Mouse (Mus musculus): ENCODE measurements around the gene Ncmap. TPM values are rescaled to one million over a fixed set of nuclear protein-coding genes. Genes with fewer than 3 reads are reported as not detected.
A peak's percentile ranks its signal among the peaks of the same experiment; 100 is the strongest.

Gene Ncmap
- polyA plus RNA-seq, 1 experiment from 2014 or later = 0.12 TPM

DNA sequence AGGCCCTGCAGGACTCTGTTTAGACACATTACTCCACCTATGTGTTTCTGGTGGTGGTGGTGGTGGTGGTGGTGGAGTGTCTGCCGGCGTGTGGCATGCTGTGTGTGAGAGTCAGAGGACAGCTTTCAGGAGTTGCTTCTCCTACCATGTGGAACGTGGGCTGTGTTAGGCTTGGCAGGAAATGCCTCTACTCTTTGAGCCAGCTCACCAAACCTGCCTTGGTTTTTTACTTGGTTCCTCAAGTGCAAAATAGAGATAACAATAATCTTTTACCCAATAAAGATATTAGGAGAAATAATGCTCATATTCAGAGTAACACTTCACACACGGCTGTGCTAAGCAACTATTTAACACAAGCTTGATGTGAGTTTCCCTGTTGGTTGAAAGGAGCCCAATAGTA lies 31.4 kb upstream of the Ncmap start:
- 46% methylated on average over 4 of the region's 4 CpGs for WGBS (ENCODE audit: insufficient replicate concordance)
- Histone ChIP-seq H3K27ac (replicated peaks) (no peak overlapping the region), H3K9me3 (replicated peaks) (no peaks in the 10 kb centered on the region), H3K4me3 (replicated peaks) (no peak overlapping the region), H3K4me1 (replicated peaks) (peaks cover 41% of the 10 kb centered on the region), H3K9ac (no peak overlapping the region), H3K4me2 (no peak overlapping the region), H3K36me3 (replicated peaks) (no peaks in the 10 kb centered on the region), H3K27me3 (no peaks in the 10 kb centered on the region)
- ATAC-seq (ENCODE audit: insufficient read depth) = no peak

DNA sequence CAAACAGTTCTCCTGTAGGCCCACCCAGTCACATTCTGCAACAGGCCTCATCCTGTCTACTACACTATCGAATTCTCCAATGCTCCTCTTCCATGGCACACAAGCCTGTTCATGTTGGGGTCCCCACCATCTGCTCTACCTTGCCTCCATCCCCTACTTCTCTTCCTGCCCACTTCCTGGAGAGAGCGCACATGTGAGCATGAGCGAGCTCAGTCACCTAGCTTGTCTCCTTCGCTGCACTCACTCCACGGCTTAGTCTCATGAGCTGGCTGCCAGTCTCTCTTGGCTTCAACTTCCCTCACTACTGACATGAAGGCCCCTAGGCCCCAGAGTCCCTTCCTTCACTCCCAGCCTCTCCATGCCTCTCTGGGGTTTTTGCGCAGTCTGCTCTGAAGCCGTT lies 28.6 kb upstream of the Ncmap start:
- ATAC-seq (ENCODE audit: insufficient read depth) = no peak
- Histone ChIP-seq H3K4me2 (no peak overlapping the region), H3K4me3 (replicated peaks) (no peak overlapping the region), H3K9ac (no peak overlapping the region), H3K36me3 (replicated peaks) (no peaks in the 10 kb centered on the region), H3K9me3 (replicated peaks) (no peaks in the 10 kb centered on the region), H3K4me1 (replicated peaks) (peaks cover 22% of the 10 kb centered on the region), H3K27me3 (no peaks in the 10 kb centered on the region), H3K27ac (replicated peaks) (no peak overlapping the region)
- 74% methylated on average over 7 of the region's 7 CpGs for WGBS (ENCODE audit: insufficient replicate concordance)

DNA sequence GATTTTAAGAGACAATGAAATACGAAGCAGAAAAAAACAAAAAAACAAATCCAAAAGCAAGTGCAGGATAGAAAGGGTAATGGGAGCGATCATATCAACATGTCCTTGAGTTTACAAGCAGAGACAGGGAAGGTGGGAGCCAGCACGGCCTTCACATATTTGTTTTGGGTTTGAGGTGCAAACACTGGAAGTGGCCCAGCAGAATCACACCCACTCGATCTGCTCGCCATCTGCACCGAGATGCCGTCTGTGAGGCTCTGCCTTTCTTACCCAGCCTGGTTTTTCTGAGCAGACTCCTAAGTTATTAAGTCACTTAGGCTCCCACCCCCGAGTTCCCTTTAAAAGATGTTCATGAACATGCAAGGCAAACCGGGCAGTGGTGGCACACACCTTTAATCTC lies 27.6 kb upstream of the Ncmap start:
- no peak for ATAC-seq (ENCODE audit: insufficient read depth)
- no peaks in the 10 kb centered on the region for H3K9me3 ChIP-seq (replicated peaks)
- H3K4me1 ChIP-seq (replicated peaks) = peaks cover 20% of the 10 kb centered on the region
- no peaks in the 10 kb centered on the region for H3K36me3 ChIP-seq (replicated peaks)
- H3K4me3 ChIP-seq (replicated peaks) = no peak overlapping the region
- H3K27ac ChIP-seq (replicated peaks) = no peak overlapping the region
- no peak overlapping the region for H3K4me2 ChIP-seq
- H3K9ac ChIP-seq = no peak overlapping the region
- 72% methylated on average over 9 of the region's 9 CpGs for WGBS (ENCODE audit: insufficient replicate concordance)
- H3K27me3 ChIP-seq = no peaks in the 10 kb centered on the region

DNA sequence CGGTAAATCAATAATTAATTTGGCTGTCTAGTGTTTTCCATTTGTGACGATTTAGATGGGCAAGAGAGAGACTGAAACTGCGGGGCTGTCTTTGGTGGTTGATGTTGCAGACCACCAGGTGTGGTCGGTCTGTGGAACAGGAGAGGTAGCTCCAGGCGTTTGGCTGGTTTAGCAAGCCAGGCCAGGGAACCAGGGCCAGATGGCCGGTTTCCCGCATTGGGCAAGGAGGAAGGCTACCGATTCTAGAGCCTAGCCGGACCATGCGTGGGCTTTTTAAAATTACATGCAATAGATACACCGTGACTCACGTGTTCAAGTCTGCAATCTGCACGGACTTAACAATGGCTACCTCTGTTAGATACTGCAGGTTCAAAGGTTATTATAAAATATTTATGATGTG lies 22.9 kb upstream of the Ncmap start:
- 86% methylated on average over 13 of the region's 13 CpGs for WGBS (ENCODE audit: insufficient replicate concordance)
- H3K27me3 ChIP-seq = no peaks in the 10 kb centered on the region
- no peak overlapping the region for H3K4me3 ChIP-seq (replicated peaks)
- no peak overlapping the region for H3K9ac ChIP-seq
- no peak overlapping the region for H3K27ac ChIP-seq (replicated peaks)
- H3K36me3 ChIP-seq (replicated peaks) = 0 out of 2 replicates have a peak, but pooled peaks cover 3% of the 10 kb centered on the region
- H3K4me1 ChIP-seq (replicated peaks) = 0 out of 2 replicates have a peak, but pooled peaks cover 6% of the 10 kb centered on the region
- no peaks in the 10 kb centered on the region for H3K9me3 ChIP-seq (replicated peaks)
- no peak overlapping the region for H3K4me2 ChIP-seq
- ATAC-seq (ENCODE audit: insufficient read depth) = no peak

DNA sequence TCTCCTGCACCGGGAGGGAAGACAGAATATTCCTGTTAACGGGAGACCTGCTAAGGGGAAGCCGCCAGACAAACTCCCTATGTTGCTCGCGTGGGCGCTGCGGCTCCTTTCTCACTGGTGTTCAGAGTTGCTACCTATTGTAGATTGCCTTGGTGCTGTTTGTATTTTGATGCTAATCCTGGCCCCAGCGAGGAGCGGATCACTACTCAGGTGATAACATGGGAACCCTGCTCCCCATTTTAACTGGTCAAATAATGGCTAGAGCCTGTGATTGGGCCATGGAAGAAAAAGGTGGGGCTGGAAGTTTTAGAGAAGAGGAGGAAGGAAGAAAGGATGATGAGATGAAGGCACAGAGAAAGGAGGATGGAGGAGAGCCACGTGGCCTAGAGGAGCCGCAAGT lies 22.4 kb upstream of the Ncmap start:
- WGBS (ENCODE audit: insufficient replicate concordance) = 86% methylated on average over 11 of the region's 11 CpGs
- Histone ChIP-seq H3K4me3 (replicated peaks) (no peak overlapping the region), H3K4me2 (no peak overlapping the region), H3K4me1 (replicated peaks) (0 out of 2 replicates have a peak, but pooled peaks cover 9% of the 10 kb centered on the region), H3K36me3 (replicated peaks) (0 out of 2 replicates have a peak, but pooled peaks cover 3% of the 10 kb centered on the region), H3K9ac (no peak overlapping the region), H3K9me3 (replicated peaks) (no peaks in the 10 kb centered on the region), H3K27me3 (no peaks in the 10 kb centered on the region), H3K27ac (replicated peaks) (no peak overlapping the region)
- no peak for ATAC-seq (ENCODE audit: insufficient read depth)

DNA sequence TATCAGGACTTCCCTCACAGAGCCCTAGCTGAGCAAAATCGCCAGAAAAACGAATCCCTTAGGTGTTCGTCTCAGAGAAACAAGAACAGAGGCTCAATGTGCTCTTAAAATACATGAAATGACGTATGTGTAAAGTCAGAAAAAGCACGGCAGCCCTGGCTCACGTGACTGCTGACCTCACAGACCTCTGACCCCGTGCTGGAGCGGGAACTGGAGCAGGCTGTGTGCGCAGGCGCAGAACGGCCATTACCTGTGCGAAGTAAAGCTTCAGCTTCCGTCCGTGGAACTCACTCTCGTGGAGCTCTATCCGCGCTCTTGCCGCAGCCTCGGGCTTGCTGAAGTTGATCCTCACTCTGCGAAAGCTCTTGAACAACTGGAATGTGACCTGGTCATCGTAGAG lies 22.0 kb upstream of the Ncmap start:
- Histone ChIP-seq H3K27ac (replicated peaks) (no peak overlapping the region), H3K4me3 (replicated peaks) (no peak overlapping the region), H3K27me3 (no peaks in the 10 kb centered on the region), H3K9me3 (replicated peaks) (no peaks in the 10 kb centered on the region), H3K36me3 (replicated peaks) (0 out of 2 replicates have a peak, but pooled peaks cover 3% of the 10 kb centered on the region), H3K4me1 (replicated peaks) (0 out of 2 replicates have a peak, but pooled peaks cover 12% of the 10 kb centered on the region), H3K4me2 (no peak overlapping the region), H3K9ac (no peak overlapping the region)
- no peak for ATAC-seq (ENCODE audit: insufficient read depth)
- WGBS (ENCODE audit: insufficient replicate concordance) = 82% methylated on average over 21 of the region's 21 CpGs

DNA sequence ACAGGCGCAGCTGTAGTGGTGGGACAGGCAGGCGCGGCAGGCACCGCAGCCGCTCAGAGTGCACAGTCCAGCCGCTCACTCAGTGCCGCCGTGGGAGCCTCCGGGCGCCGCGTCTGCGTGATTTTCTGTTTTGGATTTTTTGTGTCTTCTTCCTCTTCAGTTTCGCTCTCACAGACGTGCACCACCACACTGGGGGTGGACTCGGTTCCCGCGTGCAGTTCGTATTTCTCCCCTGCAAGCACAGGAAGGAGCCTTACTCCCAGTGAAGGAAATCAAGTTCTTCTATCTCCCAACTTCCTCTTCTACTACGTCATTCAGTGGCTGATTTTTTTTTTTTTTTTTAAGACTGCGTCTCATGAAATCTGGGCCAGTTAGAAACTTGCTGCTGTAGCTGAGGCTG lies 18.3 kb upstream of the Ncmap start:
- WGBS (ENCODE audit: insufficient replicate concordance) = 48% methylated on average over 21 of the region's 21 CpGs
- no peak for ATAC-seq (ENCODE audit: insufficient read depth)
- Histone ChIP-seq H3K27me3 (no peaks in the 10 kb centered on the region), H3K4me1 (replicated peaks) (0 out of 2 replicates have a peak, but pooled peaks cover 12% of the 10 kb centered on the region), H3K4me2 (peak overlapping the region; percentile 25), H3K36me3 (replicated peaks) (0 out of 2 replicates have a peak, but pooled peaks cover 3% of the 10 kb centered on the region), H3K4me3 (replicated peaks) (0 out of 2 replicates have a peak overlapping the region, but pooled peaks have one; percentile 16), H3K9me3 (replicated peaks) (no peaks in the 10 kb centered on the region), H3K9ac (no peak overlapping the region), H3K27ac (replicated peaks) (no peak overlapping the region)

DNA sequence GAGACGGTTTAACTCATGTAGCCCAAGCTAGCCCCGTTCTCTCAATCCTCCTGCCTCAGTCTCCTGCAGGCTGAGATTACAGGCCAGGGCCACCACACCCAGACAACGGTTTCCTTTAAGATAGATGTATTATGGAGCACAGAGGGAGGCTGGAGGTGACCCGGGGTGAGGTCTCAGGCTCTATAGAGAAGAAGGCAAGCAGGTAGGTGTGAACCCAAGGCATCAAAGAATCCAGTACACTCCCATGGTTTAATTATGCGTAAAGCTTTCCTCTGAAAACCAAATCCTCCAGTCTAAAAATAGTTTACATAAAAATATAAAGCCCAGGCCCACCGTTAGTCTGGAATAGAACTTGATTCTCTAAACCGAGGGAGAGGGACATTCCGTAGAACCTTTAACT lies 15.5 kb upstream of the Ncmap start:
- Histone ChIP-seq H3K9me3 (replicated peaks) (no peaks in the 10 kb centered on the region), H3K4me3 (replicated peaks) (no peak overlapping the region), H3K4me2 (no peak overlapping the region), H3K9ac (no peak overlapping the region), H3K27me3 (no peaks in the 10 kb centered on the region), H3K36me3 (replicated peaks) (no peaks in the 10 kb centered on the region), H3K27ac (replicated peaks) (no peak overlapping the region), H3K4me1 (replicated peaks) (0 out of 2 replicates have a peak, but pooled peaks cover 12% of the 10 kb centered on the region)
- 61% methylated on average over 8 of the region's 8 CpGs for WGBS (ENCODE audit: insufficient replicate concordance)
- no peak for ATAC-seq (ENCODE audit: insufficient read depth)

DNA sequence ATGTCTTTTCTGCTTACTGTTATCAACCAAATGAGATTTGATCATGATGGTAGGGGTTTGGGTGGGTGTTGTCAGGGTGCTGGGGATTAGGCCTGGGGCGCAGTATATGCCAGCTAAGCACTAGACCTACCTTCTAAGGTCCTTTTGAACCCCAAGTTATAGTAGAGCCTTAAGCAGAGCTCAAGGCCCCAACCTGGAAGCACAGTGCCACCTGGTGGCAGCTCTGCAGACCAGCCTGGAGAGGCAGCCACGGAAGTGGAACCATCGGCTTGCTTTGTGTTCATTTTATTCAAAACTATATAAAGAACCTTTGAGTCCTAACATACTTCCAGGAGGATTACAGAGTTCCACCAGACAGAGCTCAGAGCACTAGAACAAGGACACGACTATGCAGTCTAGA lies 13.6 kb upstream of the Ncmap start:
- no peak for ATAC-seq (ENCODE audit: insufficient read depth)
- Histone ChIP-seq H3K4me2 (no peak overlapping the region), H3K9me3 (replicated peaks) (no peaks in the 10 kb centered on the region), H3K27ac (replicated peaks) (no peak overlapping the region), H3K27me3 (no peaks in the 10 kb centered on the region), H3K36me3 (replicated peaks) (no peaks in the 10 kb centered on the region), H3K4me1 (replicated peaks) (peaks cover 7% of the 10 kb centered on the region), H3K4me3 (replicated peaks) (no peak overlapping the region), H3K9ac (no peak overlapping the region)
- 21% methylated on average over 4 of the region's 4 CpGs for WGBS (ENCODE audit: insufficient replicate concordance)

DNA sequence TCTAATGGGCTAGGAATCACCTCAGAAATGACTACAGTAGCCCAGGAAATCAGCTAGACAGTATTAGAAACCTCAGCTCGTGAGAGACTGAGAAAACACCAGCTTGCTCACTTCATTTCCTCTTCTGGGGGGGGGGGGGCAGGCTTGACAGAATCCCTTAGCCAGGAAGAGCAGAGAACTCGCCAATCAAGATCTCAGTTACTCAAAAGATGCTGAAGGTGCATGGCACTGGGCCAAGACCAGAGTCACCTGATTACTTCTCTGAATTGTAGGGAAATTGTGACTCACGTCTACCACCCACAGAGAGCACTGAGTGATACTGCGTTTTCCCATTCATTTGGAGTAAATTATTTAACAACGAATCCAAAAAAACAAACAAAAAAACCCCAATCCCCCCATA lies 8.2 kb upstream of the Ncmap start:
- Histone ChIP-seq H3K27ac (replicated peaks) (0 out of 2 replicates have a peak overlapping the region, but pooled peaks have one; percentile 12), H3K4me1 (replicated peaks) (peaks cover 32% of the 10 kb centered on the region), H3K9me3 (replicated peaks) (no peaks in the 10 kb centered on the region), H3K9ac (no peak overlapping the region), H3K27me3 (no peaks in the 10 kb centered on the region), H3K36me3 (replicated peaks) (no peaks in the 10 kb centered on the region), H3K4me2 (no peak overlapping the region), H3K4me3 (replicated peaks) (no peak overlapping the region)
- ATAC-seq (ENCODE audit: insufficient read depth) = no peak
- WGBS (ENCODE audit: insufficient replicate concordance) = 53% methylated on average over 5 of the region's 5 CpGs

DNA sequence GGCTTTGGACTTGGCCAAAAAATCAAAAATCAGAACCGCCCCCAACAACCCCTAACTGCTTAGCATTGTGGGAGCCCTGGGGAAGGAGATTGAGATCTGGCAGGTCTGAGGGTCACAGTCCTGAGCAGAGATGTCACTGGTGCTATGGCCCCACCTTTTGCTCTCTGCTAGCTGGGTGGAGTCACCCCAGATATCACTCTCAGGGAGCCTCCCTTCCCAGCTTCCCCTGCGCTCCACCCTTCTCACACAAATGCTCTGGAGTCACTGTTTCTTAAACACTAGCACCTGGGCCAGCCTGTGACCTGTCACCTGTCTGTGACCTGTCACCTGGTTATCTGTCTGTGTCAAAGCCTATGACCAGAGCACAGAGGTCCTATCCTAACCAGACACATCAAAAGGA lies 6.9 kb upstream of the Ncmap start:
- Histone ChIP-seq H3K4me3 (replicated peaks) (no peak overlapping the region), H3K4me1 (replicated peaks) (peaks cover 32% of the 10 kb centered on the region), H3K4me2 (peak overlapping the region; percentile 48), H3K9ac (no peak overlapping the region), H3K9me3 (replicated peaks) (no peaks in the 10 kb centered on the region), H3K36me3 (replicated peaks) (no peaks in the 10 kb centered on the region), H3K27me3 (peaks cover 8% of the 10 kb centered on the region; the same call in 1 of the 2 replicates), H3K27ac (replicated peaks) (peak overlapping the region; percentile 56; the same call in 1 of the 2 replicates)
- ATAC-seq (ENCODE audit: insufficient read depth) = peak; percentile 93
- WGBS (ENCODE audit: insufficient replicate concordance) = 63% methylated on average over 2 of the region's 2 CpGs

DNA sequence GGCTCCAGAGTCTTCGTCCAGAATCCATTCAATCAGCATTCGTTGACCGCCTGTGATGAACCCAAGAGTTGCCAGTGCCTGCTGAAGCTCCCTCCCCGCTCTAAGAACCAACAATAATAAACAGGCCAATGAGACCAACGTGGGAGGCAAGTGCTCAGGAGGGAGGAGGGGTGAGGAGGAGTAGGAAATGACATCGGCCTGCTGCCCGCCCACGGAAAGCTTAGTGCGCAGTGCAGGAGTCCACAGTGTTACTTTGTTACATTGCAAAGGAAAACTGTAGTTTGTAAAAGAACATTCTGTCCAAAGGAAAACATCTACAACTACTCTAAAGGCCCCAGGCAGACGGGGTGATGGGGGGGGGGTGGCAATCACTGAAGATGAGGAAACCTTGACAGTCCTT lies 6.0 kb upstream of the Ncmap start:
- Histone ChIP-seq H3K27ac (replicated peaks) (no peak overlapping the region), H3K4me1 (replicated peaks) (peaks cover 32% of the 10 kb centered on the region), H3K36me3 (replicated peaks) (no peaks in the 10 kb centered on the region), H3K27me3 (peaks cover 16% of the 10 kb centered on the region), H3K9ac (no peak overlapping the region), H3K9me3 (replicated peaks) (no peaks in the 10 kb centered on the region), H3K4me2 (no peak overlapping the region), H3K4me3 (replicated peaks) (no peak overlapping the region)
- no peak for ATAC-seq (ENCODE audit: insufficient read depth)
- WGBS (ENCODE audit: insufficient replicate concordance) = 77% methylated on average over 10 of the region's 10 CpGs

Data from liver, embryonic 15.5 days (tissue).